8 mouse cellular contexts compared by ENCODE assay signal in genomic region chr5:23676156-23677071, GRCm38 (mm10). TPM values are rescaled to one million over a fixed set of nuclear protein-coding genes. Genes with fewer than 3 reads are reported as not detected.
DNase-seq lines count a peak whose midpoint lies in the region; ATAC-seq and TF ChIP-seq lines count a peak whose summit lies in the region.

No protein-coding gene starts in this region.

- no peaks in the 10 kb centered on the region for H3K79me2 ChIP-seq in heart, adult 2 months (replicated peaks; ENCODE audit: control insufficient read depth, insufficient read depth, low read length)

- TF ChIP-seq EP300 in heart, adult 2 months (IDR thresholded peaks at IDR 0.05; ENCODE audit: insufficient read depth, low read depth, low read length): no peak

- 0 out of 2 replicates have a peak, but pooled peaks cover 1% of the 10 kb centered on the region for H3K4me1 ChIP-seq in heart, adult 2 months (ENCODE audit: control insufficient read depth, insufficient read depth, low read length)
- H3K4me1 ChIP-seq in forebrain, embryonic 11.5 days (replicated peaks; ENCODE audit: control insufficient read depth, insufficient read depth, low read length): peaks cover 4% of the 10 kb centered on the region; the same call in 1 of the 2 replicates
- H3K4me1 ChIP-seq in hindbrain, postnatal 0 days (ENCODE audit: insufficient read depth, low read length): 0 out of 2 replicates have a peak, but pooled peaks cover 2% of the 10 kb centered on the region
- 0 out of 2 replicates have a peak, but pooled peaks cover 5% of the 10 kb centered on the region for H3K4me1 ChIP-seq in limb, embryonic 11.5 days (ENCODE audit: control insufficient read depth, insufficient read depth, low read length)
- peaks cover 4% of the 10 kb centered on the region; the same call in 1 of the 2 replicates for H3K4me1 ChIP-seq in midbrain, embryonic 16.5 days (ENCODE audit: control insufficient read depth, insufficient read depth, low read length)

- no peaks in the 10 kb centered on the region for H3K27me3 ChIP-seq in heart, adult 2 months (ENCODE audit: control insufficient read depth, insufficient read depth, low read length)
- H3K27me3 ChIP-seq in forebrain, embryonic 11.5 days (ENCODE audit: control insufficient read depth, insufficient read depth, low read length): no peaks in the 10 kb centered on the region
- no peaks in the 10 kb centered on the region for H3K27me3 ChIP-seq in hindbrain, postnatal 0 days (ENCODE audit: insufficient read depth, low read length)
- no peaks in the 10 kb centered on the region for H3K27me3 ChIP-seq in limb, embryonic 11.5 days (ENCODE audit: control insufficient read depth, insufficient read depth, low read length)
- H3K27me3 ChIP-seq in midbrain, embryonic 16.5 days (ENCODE audit: control insufficient read depth, insufficient read depth, low read depth, low read length): no peaks in the 10 kb centered on the region

- no peak for DNase-seq in heart, adult 2 months
- DNase-seq in heart, postnatal 25 days (ENCODE audit: low spot score): no peak
- DNase-seq in ZHBTc4 (ENCODE audit: low read depth, low spot score): peak; percentile 86
- no peak for DNase-seq in forebrain, embryonic 11.5 days (ENCODE audit: low spot score)
- DNase-seq in hindbrain, postnatal 0 days (ENCODE audit: low spot score): no peak
- DNase-seq in limb, embryonic 11.5 days (ENCODE audit: low spot score): no peak
- peak; percentile 36 to 62 for DNase-seq in urinary bladder, postnatal 4 days (ENCODE audit: low spot score in 2 of 2)

- ATAC-seq in forebrain, embryonic 11.5 days (replicated peaks; ENCODE audit: low FRiP score): peak; percentile 79
- peak; percentile 72 for ATAC-seq in hindbrain, postnatal 0 days
- ATAC-seq in limb, embryonic 11.5 days (ENCODE audit: insufficient number of reproducible peaks, low FRiP score, low TSS enrichment, low read depth): peak; percentile 58
- ATAC-seq in midbrain, embryonic 16.5 days: peak; percentile 77

- H3K36me3 ChIP-seq in heart, adult 2 months (ENCODE audit: control insufficient read depth, insufficient read depth, low read length): no peaks in the 10 kb centered on the region
- no peaks in the 10 kb centered on the region for H3K36me3 ChIP-seq in forebrain, embryonic 11.5 days (ENCODE audit: control insufficient read depth, insufficient read depth, low read length)
- no peaks in the 10 kb centered on the region for H3K36me3 ChIP-seq in hindbrain, postnatal 0 days (ENCODE audit: insufficient read depth, low read length)
- no peaks in the 10 kb centered on the region for H3K36me3 ChIP-seq in limb, embryonic 11.5 days (ENCODE audit: control insufficient read depth, insufficient read depth, low read length)
- no peaks in the 10 kb centered on the region for H3K36me3 ChIP-seq in midbrain, embryonic 16.5 days (ENCODE audit: control insufficient read depth, insufficient read depth, low read length)

- no peak for TF ChIP-seq POLR2A in heart, adult 2 months (IDR thresholded peaks at IDR 0.05; ENCODE audit: insufficient read depth, low read depth, low read length)

- H3K4me3 ChIP-seq in heart, adult 2 months: peak overlapping the region; percentile 82
- peak overlapping the region; percentile 90 for H3K4me3 ChIP-seq in forebrain, embryonic 11.5 days (ENCODE audit: low read depth, low read length)
- H3K4me3 ChIP-seq in hindbrain, postnatal 0 days (ENCODE audit: low read length): peak overlapping the region; percentile 91
- H3K4me3 ChIP-seq in limb, embryonic 11.5 days (ENCODE audit: low read depth, low read length): peak overlapping the region; percentile 92
- H3K4me3 ChIP-seq in midbrain, embryonic 16.5 days (ENCODE audit: low read depth, low read length): peak overlapping the region; percentile 97

- intact Hi-C loops in heart, adult 2 months (cut with DNase I): loop anchor here (5.0 kb wide), 1 partner anchor 71 kb away; no protein-coding TSS in a partner anchor
- intact Hi-C loops in heart, postnatal 25 days (cut with DNase I): loop anchor here (5.0 kb wide), 1 partner anchor 36 kb away; no protein-coding TSS in a partner anchor

- H3K9me3 ChIP-seq in forebrain, embryonic 11.5 days (ENCODE audit: control insufficient read depth, low read length): no peaks in the 10 kb centered on the region
- no peaks in the 10 kb centered on the region for H3K9me3 ChIP-seq in hindbrain, postnatal 0 days (ENCODE audit: low read length)
- no peaks in the 10 kb centered on the region for H3K9me3 ChIP-seq in limb, embryonic 11.5 days (ENCODE audit: control insufficient read depth, low read length)
- no peaks in the 10 kb centered on the region for H3K9me3 ChIP-seq in midbrain, embryonic 16.5 days (replicated peaks; ENCODE audit: control insufficient read depth, low read length, poor library complexity, severe bottlenecking)

- H3K27ac ChIP-seq in heart, adult 2 months: peak overlapping the region; percentile 31; the same call in 1 of the 2 replicates
- peak overlapping the region; percentile 46; the same call in 1 of the 2 replicates for H3K27ac ChIP-seq in forebrain, embryonic 11.5 days (ENCODE audit: low read depth, low read length)
- H3K27ac ChIP-seq in hindbrain, postnatal 0 days: peak overlapping the region; percentile 93
- no peak overlapping the region for H3K27ac ChIP-seq in limb, embryonic 11.5 days (replicated peaks; ENCODE audit: low read depth, low read length)
- H3K27ac ChIP-seq in midbrain, embryonic 16.5 days (ENCODE audit: low read length): peak overlapping the region; percentile 92

- peak overlapping the region; percentile 96 for H3K4me2 ChIP-seq in forebrain, embryonic 11.5 days (ENCODE audit: low read depth, low read length, severe bottlenecking)
- H3K4me2 ChIP-seq in hindbrain, postnatal 0 days (ENCODE audit: low read depth, low read length): peak overlapping the region; percentile 90
- peak overlapping the region; percentile 91 for H3K4me2 ChIP-seq in limb, embryonic 11.5 days (ENCODE audit: low read depth, severe bottlenecking)
- peak overlapping the region; percentile 77 for H3K4me2 ChIP-seq in midbrain, embryonic 16.5 days (ENCODE audit: low read length)

- no peak for TF ChIP-seq CTCF in heart, adult 2 months (IDR thresholded peaks at IDR 0.05)
- TF ChIP-seq CTCF in hindbrain, postnatal 0 days (IDR thresholded peaks at IDR 0.05; ENCODE audit: low read depth): 0 out of 2 replicates have a peak, but pooled peaks have one; percentile 6

- H3K9ac ChIP-seq in heart, adult 2 months (ENCODE audit: low read depth, low read length): peak overlapping the region; percentile 80
- H3K9ac ChIP-seq in forebrain, embryonic 11.5 days (ENCODE audit: low read length): peak overlapping the region; percentile 87
- H3K9ac ChIP-seq in hindbrain, postnatal 0 days (replicated peaks; ENCODE audit: low read length): peak overlapping the region; percentile 83
- peak overlapping the region; percentile 75 for H3K9ac ChIP-seq in limb, embryonic 11.5 days (ENCODE audit: low read length)
- peak overlapping the region; percentile 90 for H3K9ac ChIP-seq in midbrain, embryonic 16.5 days (ENCODE audit: low read depth, low read length)

- 14% methylated on average over 32 of the region's 41 CpGs for WGBS in heart, adult 2 months
- 11% methylated on average over 28 of the region's 41 CpGs for WGBS in forebrain, embryonic 11.5 days
- 8% methylated on average over 37 of the region's 41 CpGs for WGBS in hindbrain, postnatal 0 days
- whole genome bisulfite sequencing in limb, embryonic 11.5 days: 12% methylated on average over 20 of the region's 41 CpGs
- WGBS in midbrain, embryonic 16.5 days: 9% methylated on average over 29 of the region's 41 CpGs

RNA-seq across cellular contexts. Expression of gene Srpk2, which starts 8.0 kb away (rescaled TPM):
- total RNA-seq in heart, adult 2 months (2021): 10 to 100 TPM; 35.1 to 37.4 TPM
- polyA plus RNA-seq in heart, adult 2 months (2012; rRNA removed): 8.4 and 12.1 TPM in 2 replicates
- 10 to 100 TPM; 39.9 to 40.4 TPM for total RNA-seq in heart, postnatal 25 days (2021)
- 60.0 and 61.1 TPM in 2 replicates for polyA plus RNA-seq in forebrain, embryonic 11.5 days (2014; fragmentation: Nextera tagmentation; extraction: Ambion mirVana)
- 55.0 and 62.2 TPM in 2 replicates for total RNA-seq in hindbrain, postnatal 0 days (2014; rRNA removed)
- polyA plus RNA-seq in hindbrain, postnatal 0 days (2015; fragmentation: Nextera tagmentation; extraction: Ambion mirVana): 150 TPM in 2 replicates
- polyA plus RNA-seq in limb, embryonic 11.5 days (2014; fragmentation: Nextera tagmentation; extraction: Ambion mirVana): 57.2 and 61.0 TPM in 2 replicates
- polyA plus RNA-seq in midbrain, embryonic 16.5 days (2015; fragmentation: Nextera tagmentation; extraction: Ambion mirVana): 105 and 112 TPM in 2 replicates

Comparison
In these comparisons a context has a peak if more than half of its experiments do, and no peak if none do; other contexts are left out.
1. DNase-seq: peak in ZHBTc4 (single experiment) and urinary bladder, postnatal 4 days (2 of 2); none in heart, adult 2 months (0 of 2), heart, postnatal 25 days (single experiment), forebrain, embryonic 11.5 days (single experiment), hindbrain, postnatal 0 days (single experiment) and limb, embryonic 11.5 days (single experiment).
2. Peak in every context shown above with its lines, with median percentiles within 50 percentile points of each other: H3K4me3 ChIP-seq, H3K9ac ChIP-seq, ATAC-seq and H3K4me2 ChIP-seq.